Mouse (Mus musculus) ovary, postnatal 10 days (tissue): Measurements from ENCODE around the gene Mprip.
"Not testable (repeated sequence)": the region's sequence is repeated elsewhere in the genome, so short reads cannot be mapped to it uniquely, and the experiment has no call there.

Experiments used
- DNase-seq: peaks from one replicate; pipeline ENCODE4 v3.0.0; 2022; ENCODE audit warnings: low spot score

Gene Mprip

GRCm38 (mm10) chr11:59717801-59718291 lies 56.7 kb downstream of the Mprip start:
- no peak for DNase-seq

GRCm38 (mm10) chr11:59719185-59719584 lies 58.1 kb downstream of the Mprip start:
- DNase-seq, result no peak

GRCm38 (mm10) chr11:59721385-59721784 lies 60.3 kb downstream of the Mprip start:
- DNase-seq, result no peak

GRCm38 (mm10) chr11:59727204-59727603 lies 66.1 kb downstream of the Mprip start:
- DNase-seq, result no peak

- DNase-seq, result no peak
Observed at GRCm38 (mm10) chr11:59731821-59732220, 70.7 kb downstream of the Mprip start.

GRCm38 (mm10) chr11:59732407-59733066 lies 71.4 kb downstream of the Mprip start:
- DNase-seq, result peak; percentile 24

- not testable (repeated sequence) for DNase-seq
Observed at GRCm38 (mm10) chr11:59733600-59733999, 72.5 kb downstream of the Mprip start.

GRCm38 (mm10) chr11:59734335-59734734 lies 73.2 kb downstream of the Mprip start:
- DNase-seq, result no peak

- DNase-seq, result not testable (repeated sequence)
Observed at GRCm38 (mm10) chr11:59735938-59736337, 74.8 kb downstream of the Mprip start.

- DNase-seq, result no peak
Observed at GRCm38 (mm10) chr11:59737250-59737649, 76.1 kb downstream of the Mprip start.

GRCm38 (mm10) chr11:59739996-59740395 lies 78.9 kb downstream of the Mprip start:
- no peak for DNase-seq

GRCm38 (mm10) chr11:59741915-59742314 lies 80.8 kb downstream of the Mprip start:
- DNase-seq, result no peak

GRCm38 (mm10) chr11:59743307-59743706 lies 82.2 kb downstream of the Mprip start:
- no peak for DNase-seq

- DNase-seq, result no peak
Observed at GRCm38 (mm10) chr11:59743712-59744111, 82.6 kb downstream of the Mprip start.

- no peak for DNase-seq
Observed at GRCm38 (mm10) chr11:59744374-59744773, 83.3 kb downstream of the Mprip start.

- no peak for DNase-seq
Observed at GRCm38 (mm10) chr11:59745851-59746250, 84.7 kb downstream of the Mprip start.

GRCm38 (mm10) chr11:59746614-59747013 lies 85.5 kb downstream of the Mprip start:
- DNase-seq, result no peak

GRCm38 (mm10) chr11:59749050-59749449 lies 87.9 kb downstream of the Mprip start:
- no peak for DNase-seq

GRCm38 (mm10) chr11:59754504-59754903 lies 93.4 kb downstream of the Mprip start:
- no peak for DNase-seq

- no peak for DNase-seq
Observed at GRCm38 (mm10) chr11:59756351-59756750, 95.2 kb downstream of the Mprip start.

- DNase-seq, result no peak
Observed at GRCm38 (mm10) chr11:59758191-59758985, 97.3 kb downstream of the Mprip start.

GRCm38 (mm10) chr11:59759178-59759577 lies 98.1 kb downstream of the Mprip start:
- DNase-seq, result no peak

GRCm38 (mm10) chr11:59759626-59760025 lies 98.5 kb downstream of the Mprip start:
- no peak for DNase-seq
